Mouse (Mus musculus) spleen, postnatal 10 days (tissue): Measurements from ENCODE around the gene Cd8a.

Experiments
- DNase-seq, 2 experiments: peaks; one replicate each; pipeline ENCODE4 v3.0.0; 2021 to 2022; ENCODE audit warnings: low spot score in 2 of 2

Gene Cd8a

GRCm38 (mm10) chr6:71369416-71369815 is 3.8 kb upstream of the Cd8a start:
- DNase-seq, result no peak

DNA sequence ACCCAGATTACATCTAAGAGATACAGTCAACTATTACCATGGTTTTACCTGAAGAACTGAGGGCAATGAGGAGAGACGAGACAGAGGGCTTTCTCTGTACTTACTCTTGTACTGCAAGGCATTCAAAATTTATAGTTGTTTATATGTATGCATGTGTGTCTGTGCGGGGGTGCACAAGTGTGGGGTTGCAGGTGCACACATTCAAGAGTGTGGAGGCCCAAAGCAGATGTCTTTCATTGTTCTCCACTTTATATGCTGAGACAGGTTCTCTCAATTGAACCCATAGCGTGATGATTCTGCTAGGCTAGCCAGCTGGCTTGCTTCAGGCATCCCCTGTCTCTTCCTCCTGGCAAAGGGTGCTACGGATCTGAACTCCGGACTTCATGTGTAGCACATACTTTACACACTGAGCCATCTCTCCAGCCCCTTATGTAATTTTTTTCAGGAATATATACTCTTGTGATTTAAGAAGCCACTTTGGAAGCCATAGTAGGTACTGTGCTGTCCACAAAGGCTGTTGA is 2.1 kb upstream of the Cd8a start:
- DNase-seq, result no peak

DNA sequence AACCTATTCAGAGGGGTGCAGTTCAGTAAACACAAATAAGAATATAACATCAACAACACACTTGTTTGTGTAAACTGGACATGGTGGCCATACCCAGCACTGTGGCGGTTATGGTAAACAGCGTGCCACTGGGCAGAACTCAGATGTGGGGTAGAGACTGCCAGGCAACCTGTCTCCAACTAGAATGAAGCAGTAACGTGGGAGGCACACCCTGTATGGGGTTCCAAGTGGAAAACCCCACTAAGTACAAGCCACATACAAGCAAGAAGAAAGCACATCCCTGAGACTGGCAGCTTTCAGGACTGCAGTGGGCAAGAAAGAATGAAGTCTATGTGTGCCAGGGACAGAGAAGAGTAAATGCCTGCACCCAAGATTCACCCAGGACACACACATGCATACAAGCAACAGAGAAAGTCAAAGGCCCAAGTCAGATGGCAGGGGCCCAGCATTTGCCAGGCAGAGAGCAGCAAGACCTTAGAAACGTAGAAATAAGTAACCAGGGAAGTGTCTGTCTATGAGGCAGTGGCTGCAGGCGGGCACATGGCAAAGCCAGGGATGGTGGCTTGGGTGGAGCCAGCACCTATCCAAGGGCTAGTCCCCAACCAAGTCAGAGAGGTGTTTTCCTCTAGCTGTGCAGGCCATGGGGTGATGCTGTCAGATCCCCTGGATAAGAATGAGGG is 1.0 kb upstream of the Cd8a start:
- no peak for DNase-seq

- DNase-seq, result no peak
These were observed 1.1 kb downstream of the Cd8a start for GRCm38 (mm10) chr6:71374311-71374829.

GRCm38 (mm10) chr6:71374921-71375320 is 1.7 kb downstream of the Cd8a start:
- DNase-seq, result no peak

DNA sequence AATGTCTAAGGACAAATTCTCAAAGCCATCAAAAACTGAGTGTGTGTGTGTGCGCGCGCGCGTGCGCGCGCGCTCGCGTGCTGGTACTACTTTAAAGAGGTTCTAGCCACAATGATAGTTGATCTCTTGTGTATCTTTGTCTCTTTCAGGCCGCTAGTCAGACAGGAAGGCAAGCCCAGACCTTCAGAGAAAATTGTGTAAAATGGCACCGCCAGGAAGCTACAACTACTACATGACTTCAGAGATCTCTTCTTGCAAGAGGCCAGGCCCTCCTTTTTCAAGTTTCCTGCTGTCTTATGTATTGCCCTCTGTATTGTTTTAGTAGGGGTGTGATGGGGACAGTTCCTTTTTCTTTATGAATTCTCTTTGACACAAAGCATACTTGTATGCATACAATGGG is 3.5 kb downstream of the Cd8a start:
- no peak for DNase-seq

DNA sequence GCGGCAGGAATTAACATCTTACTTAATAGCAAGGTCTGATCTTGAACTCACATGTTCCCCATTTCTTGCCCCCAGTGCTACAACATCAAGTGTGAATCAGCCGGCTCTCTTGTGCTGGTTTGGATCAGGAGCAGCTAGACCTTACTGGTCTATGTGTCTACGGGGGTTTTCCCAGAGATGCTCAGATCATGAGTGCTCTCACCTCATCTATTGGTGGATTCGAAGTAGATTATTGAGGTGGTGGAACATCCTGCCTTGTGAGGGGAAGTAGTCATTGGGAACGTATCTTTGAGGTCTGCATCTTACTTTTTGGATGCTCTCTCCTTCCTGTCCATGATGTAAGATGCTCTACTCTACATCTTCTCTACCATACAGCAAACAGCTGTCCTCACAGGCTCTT is 8.4 kb downstream of the Cd8a start:
- no peak for DNase-seq

DNA sequence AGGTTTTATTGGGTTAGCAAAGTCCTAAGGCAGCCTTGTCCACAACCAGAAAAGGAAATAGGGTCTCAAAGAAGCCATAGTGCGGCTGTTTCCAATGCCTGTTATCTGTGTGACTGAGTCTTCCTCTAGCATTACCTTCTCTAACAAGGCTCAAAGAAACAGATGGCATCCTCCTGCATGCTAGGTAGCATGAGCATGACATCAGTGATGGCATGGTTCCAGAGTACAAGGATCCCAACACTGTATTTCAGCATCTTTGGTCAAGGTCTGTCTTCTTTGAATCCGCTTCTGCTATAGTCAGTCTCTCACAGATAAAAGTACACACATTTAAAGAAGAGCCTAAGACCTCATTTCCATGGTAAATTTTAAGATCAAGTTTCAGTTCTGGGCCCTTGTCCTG is 17.3 kb downstream of the Cd8a start:
- no peak for DNase-seq

DNA sequence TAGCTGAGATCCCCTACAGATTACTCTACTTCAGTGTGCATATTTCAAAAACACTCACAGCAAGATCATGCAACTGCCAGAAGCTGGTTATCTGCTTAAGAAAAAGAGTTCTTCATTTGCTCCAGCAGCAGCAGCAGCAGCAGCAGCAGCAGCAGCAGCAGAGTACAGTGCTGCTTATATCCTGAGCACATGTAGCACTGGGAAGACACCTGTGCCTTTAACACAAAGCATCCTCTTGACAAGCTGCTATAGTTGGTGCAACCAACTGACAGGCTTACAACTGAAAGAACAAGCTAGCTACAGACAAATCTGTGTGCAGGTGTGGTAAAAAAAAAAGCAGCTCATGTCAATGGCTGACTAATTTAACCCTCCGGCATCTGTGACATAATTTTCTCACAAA is 22.8 kb downstream of the Cd8a start:
- no peak for DNase-seq

- DNase-seq, result no peak
These were observed 23.5 kb downstream of the Cd8a start for GRCm38 (mm10) chr6:71396761-71397160.

- DNase-seq, result no peak
These were observed 25.8 kb downstream of the Cd8a start for GRCm38 (mm10) chr6:71398829-71399609.

GRCm38 (mm10) chr6:71414624-71415023 is 41.4 kb downstream of the Cd8a start:
- DNase-seq, result no peak

DNA sequence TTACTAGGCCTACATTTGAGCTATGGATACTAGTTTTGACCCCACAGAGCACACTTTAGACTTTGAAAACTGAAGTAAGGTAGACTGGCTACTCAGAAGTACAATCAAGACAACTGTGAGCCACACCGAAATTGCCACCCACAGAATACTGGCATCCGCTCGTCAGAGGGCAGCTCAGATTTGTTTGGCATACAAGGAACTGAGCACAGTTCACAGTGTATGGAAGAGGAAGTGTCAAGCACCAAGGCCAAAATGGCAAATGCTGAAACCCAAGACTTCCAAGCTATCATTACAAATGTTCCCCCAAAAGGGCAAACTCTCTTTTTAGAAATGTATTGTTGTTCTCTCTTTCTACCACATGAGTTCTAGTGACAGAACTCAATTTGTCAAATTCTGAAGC is 42.2 kb downstream of the Cd8a start:
- DNase-seq, result no peak

- no peak for DNase-seq
These were observed 45.6 kb downstream of the Cd8a start for GRCm38 (mm10) chr6:71418874-71419273.

- no peak for DNase-seq
These were observed 47.6 kb downstream of the Cd8a start for GRCm38 (mm10) chr6:71420848-71421247.

GRCm38 (mm10) chr6:71422162-71422561 is 48.9 kb downstream of the Cd8a start:
- no peak for DNase-seq

DNA sequence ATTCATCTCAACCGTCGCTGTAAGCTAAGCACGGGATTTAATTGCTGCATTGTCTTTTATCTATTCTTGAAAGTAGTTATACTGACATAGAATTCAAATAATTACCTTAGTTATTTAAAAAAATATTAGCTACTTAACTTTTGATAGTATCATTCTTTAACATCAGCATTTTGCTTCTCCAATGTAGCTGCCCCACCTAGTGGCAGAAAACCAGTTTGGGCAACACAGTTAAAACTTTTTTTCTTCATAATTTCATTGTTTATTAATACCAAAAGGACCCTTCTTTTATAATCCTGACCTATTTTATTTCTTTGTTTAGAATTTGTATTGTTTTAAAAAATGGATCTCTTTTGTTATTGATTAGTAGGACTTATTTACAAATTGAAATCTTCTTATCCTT is 49.9 kb downstream of the Cd8a start:
- peak in 1 of 2 experiments; percentile 44 for DNase-seq

- no peak for DNase-seq
These were observed 52.5 kb downstream of the Cd8a start for GRCm38 (mm10) chr6:71425681-71426080.

DNA sequence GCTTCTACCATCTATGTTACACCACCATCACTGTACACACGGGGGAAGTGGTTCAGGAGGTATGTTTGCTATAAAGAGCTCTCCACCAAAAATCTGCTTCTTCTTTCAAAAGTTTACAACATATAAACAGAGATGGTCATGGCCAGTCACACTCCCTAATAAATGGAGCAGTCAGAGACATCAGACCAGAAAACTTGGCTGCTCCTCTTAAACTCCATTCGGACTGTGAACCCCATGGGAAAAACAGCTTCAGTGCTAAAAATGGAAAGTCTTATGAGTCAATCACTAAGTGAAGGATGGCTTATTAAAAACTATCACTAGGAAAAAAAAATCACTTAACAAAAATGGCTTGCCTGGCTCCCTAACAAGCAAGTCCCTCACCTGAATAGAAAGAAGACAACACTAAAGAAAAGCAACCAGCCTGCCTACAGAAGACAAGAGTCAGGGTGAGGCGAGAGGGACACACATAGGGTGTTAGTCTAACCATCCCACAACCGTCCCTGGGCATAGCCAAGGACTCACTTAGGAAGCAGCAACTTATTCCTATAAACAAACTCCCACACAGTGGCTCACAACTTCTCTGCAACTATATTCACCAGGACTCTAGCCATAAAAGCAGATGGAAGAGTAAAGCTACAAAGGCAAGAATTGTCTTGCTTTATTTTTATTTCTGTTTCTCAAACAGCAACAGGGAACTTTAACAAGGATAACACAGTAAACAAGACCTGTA is 54.9 kb downstream of the Cd8a start:
- DNase-seq, result no peak
